Mouse (Mus musculus) spleen, adult 18-20 months (tissue): Measurements from ENCODE around the gene Them7.

ENCODE experiments used
- DNase-seq, 2 experiments: peaks; one replicate each; pipeline ENCODE4 v3.0.0; 2022; ENCODE audit warnings: mixed read lengths in 2 of 2

Them7 gene

DNA sequence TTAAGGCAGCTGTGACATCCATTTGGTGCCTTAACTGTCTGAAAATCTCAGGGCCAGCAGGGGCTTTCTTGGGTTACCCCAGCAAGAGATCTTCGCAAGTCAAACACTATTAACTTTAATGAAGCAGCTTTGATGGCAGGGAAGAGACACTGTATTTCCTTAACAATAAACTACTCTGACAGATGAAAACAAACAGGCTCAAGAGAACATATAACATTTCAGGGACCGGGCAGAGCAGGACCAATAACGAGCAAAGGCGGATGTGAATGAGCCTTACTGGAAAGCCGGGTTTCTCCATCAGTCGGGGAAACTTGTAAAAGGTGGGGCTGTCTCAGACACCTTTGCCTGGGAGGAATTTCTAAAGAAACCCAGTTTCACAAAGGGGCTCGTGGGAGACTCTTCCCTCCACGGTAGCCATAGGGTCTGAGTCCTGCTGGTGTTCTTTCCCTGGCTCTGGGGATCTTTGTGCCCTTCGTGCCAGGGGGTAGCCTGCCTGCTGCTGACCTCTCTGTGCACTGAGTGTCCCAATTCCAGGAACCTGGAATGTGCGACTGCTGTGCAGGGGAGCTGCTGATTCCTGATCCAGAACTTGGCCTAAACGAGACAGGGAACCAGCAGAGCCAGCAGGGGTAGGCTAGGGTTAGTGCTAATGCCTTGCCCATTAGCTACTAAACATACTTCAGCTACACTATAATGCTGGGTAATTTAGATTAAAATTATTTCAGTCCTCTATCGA, 11.4 kb downstream of the Them7 start:
- DNase-seq = no peak

- no peak for DNase-seq
These were observed 13.3 kb downstream of the Them7 start for GRCm38 (mm10) chr2:105237424-105237823.

DNA sequence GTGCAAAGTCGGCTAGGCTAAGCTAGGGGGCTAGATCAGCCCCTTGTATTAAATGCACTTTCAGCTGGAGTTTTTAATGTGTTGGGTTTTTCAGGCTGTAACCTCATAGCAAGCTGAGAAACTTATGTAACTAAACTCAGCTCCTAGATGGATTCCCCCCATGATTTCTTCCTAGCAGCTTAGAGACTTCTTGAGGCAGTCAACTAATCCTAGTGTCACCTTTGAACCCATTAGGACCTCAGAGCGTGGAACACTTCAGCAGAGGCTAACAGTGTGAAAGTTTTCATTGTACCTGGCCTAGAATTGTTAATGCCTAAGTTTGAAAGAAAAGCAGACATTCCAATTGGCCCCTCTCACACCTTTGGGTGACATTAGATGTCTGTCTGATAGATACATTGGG, 13.7 kb downstream of the Them7 start:
- DNase-seq = no peak

DNA sequence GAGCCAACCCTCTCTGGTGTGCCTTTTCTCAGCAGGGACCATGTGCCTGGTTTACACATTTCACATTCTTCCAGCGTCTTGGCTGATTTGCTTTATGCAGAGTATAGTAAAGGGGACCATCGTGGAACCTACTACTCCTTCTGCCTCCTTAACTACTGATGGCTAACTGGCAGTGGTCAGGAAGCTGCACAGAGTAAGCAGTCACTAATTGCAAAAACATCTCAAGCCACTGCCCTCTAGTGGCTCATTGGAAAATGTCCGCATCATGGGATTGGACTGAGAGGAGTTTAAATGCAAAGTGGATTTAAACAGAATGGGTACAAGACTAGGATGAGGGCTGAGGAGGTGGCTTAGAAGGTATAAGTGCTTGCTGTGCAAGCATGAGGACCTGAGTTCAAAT, 14.7 kb downstream of the Them7 start:
- DNase-seq = no peak

- DNase-seq = no peak
These were observed 16.5 kb downstream of the Them7 start for GRCm38 (mm10) chr2:105240631-105241030.

DNA sequence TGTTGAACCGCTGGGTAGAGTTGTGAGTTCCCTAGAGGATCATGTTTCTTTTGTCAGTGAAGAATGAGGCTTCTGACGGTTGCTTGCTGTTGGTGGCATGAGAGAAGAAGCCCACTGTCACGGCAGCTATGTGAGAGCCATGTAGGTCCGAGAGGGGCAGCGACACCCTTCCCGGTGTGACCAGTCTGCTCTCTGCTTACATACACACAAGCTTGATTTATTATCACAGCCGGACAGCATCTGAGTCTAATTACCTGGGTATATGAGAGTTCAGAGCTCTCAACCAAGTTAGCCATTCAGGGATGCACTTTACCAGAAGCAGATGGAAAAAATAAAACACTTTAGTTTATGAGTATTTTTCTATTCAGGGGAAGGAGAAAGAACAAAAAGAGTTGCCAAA, 18.8 kb downstream of the Them7 start:
- no peak for DNase-seq

DNA sequence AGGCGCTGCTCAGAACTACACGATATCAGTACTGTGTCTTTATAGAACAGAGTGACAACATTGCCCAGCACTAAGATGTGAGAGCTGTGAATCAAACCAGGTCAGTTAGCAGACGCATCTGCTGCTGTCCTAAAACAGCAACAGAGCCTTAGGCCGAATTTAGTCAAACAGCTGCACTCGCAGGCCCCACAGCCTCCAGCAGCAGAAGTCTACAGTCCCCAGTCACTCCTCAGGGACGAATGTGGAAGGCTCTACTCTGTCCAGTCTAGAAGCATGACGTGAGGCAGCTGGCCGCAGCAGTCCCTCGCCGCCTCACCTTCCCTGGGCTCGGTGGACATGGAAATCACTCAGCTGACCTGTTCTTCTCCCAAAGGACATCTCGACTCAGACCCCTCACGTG, 20.6 kb downstream of the Them7 start:
- DNase-seq = no peak

DNA sequence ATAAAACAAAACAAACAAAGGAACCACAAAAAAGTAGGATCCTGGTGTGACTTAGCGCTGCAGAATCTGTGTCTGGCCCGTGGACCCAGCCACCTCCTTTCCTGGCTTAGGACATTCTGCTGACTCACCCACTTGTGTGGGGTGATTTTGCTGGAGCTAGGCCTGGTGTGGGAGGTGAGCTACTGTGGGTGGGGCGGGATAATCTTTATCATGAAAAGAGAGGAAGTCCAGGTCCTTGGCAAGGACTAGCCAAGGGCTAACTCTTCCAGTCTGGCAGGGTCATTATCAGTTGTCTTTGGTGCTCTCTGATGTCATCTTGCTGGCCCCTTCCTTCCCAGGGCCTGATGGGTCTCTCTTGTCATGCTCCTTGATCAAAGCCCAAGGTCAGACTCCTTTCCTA, 27.9 kb downstream of the Them7 start:
- no peak for DNase-seq

DNA sequence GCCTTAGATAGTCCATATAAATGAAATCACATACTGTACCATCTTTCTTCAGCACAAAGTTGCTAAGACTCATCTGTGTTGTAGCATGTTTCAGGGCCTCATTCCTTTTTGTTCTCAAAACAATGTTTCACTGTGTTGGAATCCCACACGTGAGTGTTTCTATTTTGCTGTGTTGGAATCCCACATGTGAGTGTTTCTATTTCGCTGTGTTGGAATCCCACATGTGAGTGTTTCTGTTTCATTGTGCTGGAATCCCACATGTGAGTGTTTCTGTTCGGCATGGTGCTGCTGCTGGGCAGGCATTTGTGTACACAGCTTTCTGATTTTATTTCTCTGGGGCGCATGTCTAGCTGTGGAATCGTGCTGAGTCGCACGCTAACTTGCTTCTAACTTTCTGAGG, 28.7 kb downstream of the Them7 start:
- no peak for DNase-seq

- DNase-seq = no peak
These were observed 31.3 kb downstream of the Them7 start for GRCm38 (mm10) chr2:105255457-105255856.

DNA sequence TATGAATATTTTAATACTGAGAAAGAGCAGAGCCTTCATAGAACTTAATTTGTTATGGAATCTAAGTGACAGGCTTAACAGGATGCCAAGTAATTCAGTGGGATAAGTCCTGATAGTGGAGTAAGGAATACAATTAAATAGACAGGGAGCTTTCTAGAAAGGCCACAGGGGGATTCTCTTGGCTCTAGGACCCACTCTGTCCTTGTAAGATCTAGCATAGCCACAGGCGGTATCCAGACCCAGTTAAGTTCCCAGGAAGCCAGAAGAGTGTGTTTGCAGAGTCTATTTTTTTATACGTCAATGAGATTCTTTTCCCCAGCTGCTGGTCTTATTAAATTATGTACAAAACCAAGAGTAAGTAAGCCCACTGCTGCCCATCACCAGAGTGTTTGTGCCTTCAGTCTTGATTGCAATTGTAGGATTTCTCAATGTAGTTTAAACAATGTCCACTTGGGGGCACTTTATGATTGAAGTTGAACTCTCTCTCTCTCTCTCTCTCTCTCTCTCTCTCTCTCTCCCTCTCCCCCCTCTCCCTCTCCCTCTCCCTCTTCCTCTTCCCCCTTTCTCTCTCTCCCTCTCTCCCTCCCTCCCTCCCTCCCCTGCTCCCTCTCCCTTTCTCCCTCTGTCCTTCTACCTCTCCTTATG, 32.4 kb downstream of the Them7 start:
- DNase-seq = no peak

DNA sequence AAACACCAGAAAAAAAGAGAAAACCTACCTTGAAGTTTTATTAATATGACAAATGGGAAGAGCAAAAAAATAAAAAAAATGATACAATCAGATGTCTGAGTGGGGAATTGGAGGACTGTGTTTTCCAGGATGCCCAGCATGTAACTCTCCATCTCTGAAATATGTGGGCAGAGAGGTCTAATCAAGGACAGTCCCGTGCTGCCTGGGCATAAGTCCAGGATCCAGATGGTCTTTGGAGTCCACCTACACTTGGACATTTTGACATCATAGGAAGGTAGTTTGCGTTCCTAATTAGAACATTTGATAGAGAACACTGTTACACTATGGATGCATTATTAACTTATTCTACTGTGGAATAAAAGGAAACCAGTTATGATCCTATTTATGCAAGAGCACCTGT, 33.3 kb downstream of the Them7 start:
- no peak for DNase-seq

DNA sequence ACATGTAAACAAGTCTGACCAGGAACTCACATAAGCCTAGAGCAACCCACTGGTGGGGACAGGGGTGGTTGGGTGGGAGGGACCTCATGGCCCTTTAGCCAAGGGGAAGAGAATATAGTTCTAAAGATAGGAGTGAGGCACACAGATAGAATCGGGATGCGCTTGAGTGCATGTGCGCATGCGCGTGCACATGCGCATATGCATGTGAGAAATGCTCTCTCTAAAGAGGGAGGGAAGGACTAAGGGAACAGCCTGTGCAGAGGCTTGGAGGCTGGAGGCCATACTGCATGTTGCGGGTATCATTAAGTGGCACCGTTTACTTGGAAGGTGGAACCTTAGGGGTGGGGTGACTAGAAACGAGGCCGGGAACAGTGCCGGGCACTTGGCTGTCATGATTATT, 37.2 kb downstream of the Them7 start:
- DNase-seq = no peak

GRCm38 (mm10) chr2:105263219-105263618, 39.1 kb downstream of the Them7 start:
- DNase-seq = no peak

- no peak for DNase-seq
These were observed 58.4 kb downstream of the Them7 start for GRCm38 (mm10) chr2:105282407-105283077.

DNA sequence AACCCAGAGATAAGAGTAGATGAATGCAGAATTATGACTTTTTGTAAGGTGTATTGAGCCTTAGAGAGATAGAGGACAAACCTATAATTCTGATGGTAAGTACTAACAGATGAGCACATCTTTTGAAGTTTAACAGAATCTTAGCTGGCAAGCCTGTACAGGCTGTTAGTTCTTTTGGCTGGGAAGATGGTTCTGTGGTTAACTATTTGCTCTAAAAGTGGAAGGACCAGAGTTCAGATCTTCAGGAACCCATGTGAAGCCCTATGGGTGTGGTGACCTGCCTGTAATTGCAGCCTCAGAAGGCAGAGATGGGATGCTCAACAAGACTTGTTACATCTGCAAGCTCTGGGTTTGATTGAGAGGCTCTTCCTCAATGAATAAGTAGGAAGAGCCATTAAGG, 59.7 kb downstream of the Them7 start:
- no peak for DNase-seq

- DNase-seq = no peak
These were observed 60.7 kb downstream of the Them7 start for GRCm38 (mm10) chr2:105284855-105285254.

GRCm38 (mm10) chr2:105295823-105296222, 71.7 kb downstream of the Them7 start:
- DNase-seq = no peak

GRCm38 (mm10) chr2:105298888-105299287, 74.8 kb downstream of the Them7 start:
- no peak for DNase-seq

GRCm38 (mm10) chr2:105301082-105301481, 77.0 kb downstream of the Them7 start:
- DNase-seq = no peak

DNA sequence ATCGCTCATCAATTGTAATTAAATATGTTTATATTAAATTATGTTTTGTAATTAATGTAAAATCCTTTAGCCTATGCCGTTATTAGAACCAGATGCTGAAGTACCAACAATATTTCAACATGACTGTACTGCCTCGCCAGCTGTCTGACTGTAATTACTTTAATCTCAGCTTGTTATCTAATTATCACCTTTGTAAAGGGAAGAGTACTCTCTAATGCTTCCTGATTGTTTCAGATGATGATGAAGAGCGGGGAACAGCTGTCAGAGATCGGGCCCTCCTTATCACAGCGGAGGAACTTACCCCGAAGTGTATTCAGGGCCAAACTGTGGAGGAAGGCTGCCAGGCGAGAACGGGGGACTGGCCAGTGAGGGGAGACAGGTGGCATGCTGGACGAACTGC, 77.4 kb downstream of the Them7 start:
- DNase-seq = no peak

GRCm38 (mm10) chr2:105303962-105304514, 79.9 kb downstream of the Them7 start:
- DNase-seq = no peak

- no peak for DNase-seq
These were observed 81.8 kb downstream of the Them7 start for GRCm38 (mm10) chr2:105305876-105306275.

DNA sequence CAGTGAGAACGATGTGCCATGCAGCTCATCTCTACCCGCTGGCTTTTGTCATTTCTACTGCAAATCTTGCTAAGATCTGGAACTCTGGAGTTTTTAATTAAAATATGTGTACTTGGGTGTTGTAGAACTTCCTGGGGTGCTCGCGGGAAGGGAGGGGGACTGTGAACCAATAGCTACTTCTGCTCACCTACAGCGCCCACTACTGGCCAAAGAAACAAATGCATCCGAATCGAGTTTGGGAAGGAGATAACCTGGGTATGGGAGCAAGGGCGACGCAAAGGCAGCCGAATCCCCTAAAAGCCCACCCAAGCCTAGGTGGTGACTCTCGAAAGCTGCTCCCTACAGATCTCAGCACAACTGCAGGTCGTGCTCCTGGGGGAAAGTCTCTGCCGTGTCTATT, 87.3 kb downstream of the Them7 start:
- no peak for DNase-seq
